Mouse (Mus musculus): Measurements from ENCODE around the gene Clec9a.

- no peak for TF ChIP-seq EP300 (IDR thresholded peaks at IDR 0.05; ENCODE audit: insufficient read depth, low read depth, low read length)
- no peak for TF ChIP-seq CTCF (IDR thresholded peaks at IDR 0.05; ENCODE audit: low read depth, low read length)
- TF ChIP-seq POLR2A (IDR thresholded peaks at IDR 0.05; ENCODE audit: insufficient read depth, low read length): no peak
Observed at GRCm38 (mm10) chr6:129427281-129427680, 18.6 kb downstream of the Clec9a start.
